Mouse (Mus musculus): ENCODE data around the gene Bahd1.

The Bahd1 gene

GRCm38 (mm10) chr2:118899981-118900825 lies at the start of gene Bahd1:
Bahd1 (plus strand) TSS chr2:118900377.
- no peak for DNase-seq (ENCODE audit: low read depth, low spot score)

- no peak for DNase-seq (ENCODE audit: low read depth, low spot score)
Observed at GRCm38 (mm10) chr2:118851756-118852155, 48.4 kb upstream of the Bahd1 start.

GRCm38 (mm10) chr2:118861454-118862339 lies 38.5 kb upstream of the Bahd1 start, which contains the start of gene Ivd:
Ivd (plus strand) TSS chr2:118861954.
- peak; percentile 77 for DNase-seq (ENCODE audit: low read depth, low spot score)

- no peak for DNase-seq (ENCODE audit: low read depth, low spot score)
Observed at GRCm38 (mm10) chr2:118862340-118862675, 37.9 kb upstream of the Bahd1 start.

GRCm38 (mm10) chr2:118870601-118871000 lies 29.6 kb upstream of the Bahd1 start:
- DNase-seq (ENCODE audit: low read depth, low spot score) = no peak

GRCm38 (mm10) chr2:118871032-118871431 lies 29.1 kb upstream of the Bahd1 start:
- no peak for DNase-seq (ENCODE audit: low read depth, low spot score)

- DNase-seq (ENCODE audit: low read depth, low spot score) = no peak
Observed at GRCm38 (mm10) chr2:118873018-118873417, 27.2 kb upstream of the Bahd1 start.

GRCm38 (mm10) chr2:118873890-118874430 lies 26.2 kb upstream of the Bahd1 start:
- DNase-seq (ENCODE audit: low read depth, low spot score) = no peak

GRCm38 (mm10) chr2:118875316-118875715 lies 24.9 kb upstream of the Bahd1 start:
- DNase-seq (ENCODE audit: low read depth, low spot score) = no peak

- no peak for DNase-seq (ENCODE audit: low read depth, low spot score)
Observed at GRCm38 (mm10) chr2:118876453-118876852, 23.7 kb upstream of the Bahd1 start.

GRCm38 (mm10) chr2:118881019-118881418 lies 19.2 kb upstream of the Bahd1 start:
- DNase-seq (ENCODE audit: low read depth, low spot score) = no peak

- no peak for DNase-seq (ENCODE audit: low read depth, low spot score)
Observed at GRCm38 (mm10) chr2:118881956-118882355, 18.2 kb upstream of the Bahd1 start.

- peak; percentile 47 for DNase-seq (ENCODE audit: low read depth, low spot score)
Observed at GRCm38 (mm10) chr2:118882840-118883679, 17.1 kb upstream of the Bahd1 start.

- DNase-seq (ENCODE audit: low read depth, low spot score) = no peak
Observed at GRCm38 (mm10) chr2:118887440-118887839, 12.7 kb upstream of the Bahd1 start.

GRCm38 (mm10) chr2:118887845-118888548 lies 12.2 kb upstream of the Bahd1 start:
- no peak for DNase-seq (ENCODE audit: low read depth, low spot score)

- DNase-seq (ENCODE audit: low read depth, low spot score) = no peak
Observed at GRCm38 (mm10) chr2:118891173-118891572, 9.0 kb upstream of the Bahd1 start.

- DNase-seq (ENCODE audit: low read depth, low spot score) = no peak
Observed at GRCm38 (mm10) chr2:118895990-118896913, 3.9 kb upstream of the Bahd1 start.

GRCm38 (mm10) chr2:118896914-118897291 lies 3.3 kb upstream of the Bahd1 start:
- DNase-seq (ENCODE audit: low read depth, low spot score) = no peak

GRCm38 (mm10) chr2:118897392-118897791 lies 2.8 kb upstream of the Bahd1 start:
- DNase-seq (ENCODE audit: low read depth, low spot score) = no peak

- DNase-seq (ENCODE audit: low read depth, low spot score) = no peak
Observed at GRCm38 (mm10) chr2:118897808-118898207, 2.4 kb upstream of the Bahd1 start.
